ENCODE assay signal across 9 mouse cellular contexts in the genomic region with DNA sequence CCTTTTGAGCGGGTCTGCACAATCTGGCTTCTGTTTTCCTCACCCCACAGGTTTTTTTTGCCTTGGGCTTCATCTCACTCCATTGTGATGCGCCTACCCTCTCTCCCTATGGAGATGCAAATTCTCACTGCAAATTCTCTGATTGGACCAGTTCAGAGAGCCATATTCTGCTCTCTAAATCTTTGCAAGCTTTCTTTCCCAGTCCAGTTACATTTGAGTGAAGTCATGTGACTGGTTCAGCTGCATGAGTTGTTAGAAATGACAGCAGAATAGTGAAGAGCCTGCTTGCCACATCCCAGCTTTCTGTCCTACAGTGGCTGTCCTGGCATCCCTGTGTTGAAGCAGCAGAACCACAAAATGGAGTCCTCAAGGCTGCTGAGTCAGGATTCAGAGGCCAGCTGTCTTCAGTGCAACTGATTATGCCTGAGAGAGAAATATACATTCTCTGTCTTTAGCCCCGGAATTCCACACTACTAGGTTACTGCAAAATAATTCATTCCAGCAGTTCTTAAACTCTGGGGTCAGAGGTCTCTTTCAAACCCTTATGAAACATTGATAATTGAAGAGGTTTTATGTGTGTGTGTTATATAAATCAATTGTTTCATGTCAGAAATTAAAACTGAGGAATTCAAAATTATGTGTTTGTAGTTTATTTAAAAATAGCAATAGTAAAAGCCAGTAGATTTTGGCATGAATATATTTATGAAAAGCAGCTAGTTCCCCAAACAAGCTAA.
DNase-seq lines count a peak whose midpoint lies in the region; ATAC-seq and TF ChIP-seq lines count a peak whose summit lies in the region.
"Had no signal": no experiment of that assay in that cellular context is flagged by ENCODE, and none has a peak within 500 bp of the region (broad histone marks: within the 10 kb centered on the region; RNA-seq: fewer than 3 reads in every experiment).

No protein-coding gene starts in this region.

- no peak for TF ChIP-seq CTCF in midbrain, postnatal 0 days (IDR thresholded peaks at IDR 0.05)
- no peak for TF ChIP-seq CTCF in intestine, postnatal 0 days (IDR thresholded peaks at IDR 0.05; ENCODE audit: low read depth)

- 23% methylated on average over 3 of the region's 3 CpGs for WGBS in neural tube, embryonic 15.5 days
- WGBS in embryonic facial prominence, embryonic 12.5 days, result 29% methylated on average over 3 of the region's 3 CpGs
- 24% methylated on average over 3 of the region's 3 CpGs for WGBS in hindbrain, embryonic 16.5 days
- WGBS in midbrain, postnatal 0 days, result 27% methylated on average over 3 of the region's 3 CpGs
- 67% methylated on average over 3 of the region's 3 CpGs for WGBS in intestine, postnatal 0 days

- no peak overlapping the region for H3K4me2 ChIP-seq in neural tube, embryonic 15.5 days
- no peak overlapping the region for H3K4me2 ChIP-seq in embryonic facial prominence, embryonic 12.5 days (replicated peaks)
- no peak overlapping the region for H3K4me2 ChIP-seq in hindbrain, embryonic 16.5 days (ENCODE audit: low read length)
- H3K4me2 ChIP-seq in midbrain, postnatal 0 days (ENCODE audit: low read depth, low read length, poor library complexity, severe bottlenecking), result no peak overlapping the region
- H3K4me2 ChIP-seq in intestine, postnatal 0 days (replicated peaks; ENCODE audit: low read depth), result no peak overlapping the region

- no peaks in the 10 kb centered on the region for H3K9me3 ChIP-seq in neural tube, embryonic 15.5 days (replicated peaks)
- no peaks in the 10 kb centered on the region for H3K9me3 ChIP-seq in embryonic facial prominence, embryonic 12.5 days
- H3K9me3 ChIP-seq in hindbrain, embryonic 16.5 days (ENCODE audit: control insufficient read depth, low read length), result no peaks in the 10 kb centered on the region
- no peaks in the 10 kb centered on the region for H3K9me3 ChIP-seq in midbrain, postnatal 0 days (ENCODE audit: low read length)
- H3K9me3 ChIP-seq in intestine, postnatal 0 days (ENCODE audit: control insufficient read depth), result no peaks in the 10 kb centered on the region

- H3K4me3 ChIP-seq in neural tube, embryonic 15.5 days (replicated peaks), result no peak overlapping the region
- no peak overlapping the region for H3K4me3 ChIP-seq in embryonic facial prominence, embryonic 12.5 days
- H3K4me3 ChIP-seq in hindbrain, embryonic 16.5 days (ENCODE audit: low read length), result no peak overlapping the region
- H3K4me3 ChIP-seq in midbrain, postnatal 0 days (ENCODE audit: low read depth, low read length), result no peak overlapping the region
- H3K4me3 ChIP-seq in intestine, postnatal 0 days (ENCODE audit: low read depth, low read length), result no peak overlapping the region

- peak; percentile 25 for DNase-seq in neural tube, embryonic 10.5 days (ENCODE audit: extremely low spot score, low spot score)
- peak; percentile 21 for DNase-seq in midbrain, postnatal 0 days (ENCODE audit: low spot score)
- DNase-seq in gastrocnemius, adult 18-20 months (ENCODE audit: low spot score), result no peak
- DNase-seq in natural killer cell, adult 2 months (ENCODE audit: low spot score in 2 of 2), result no peak
- DNase-seq: liver, postnatal 0 days had no signal

- ATAC-seq in neural tube, embryonic 15.5 days (ENCODE audit: low FRiP score), result no peak; the same call in 1 of the 2 replicates
- no peak for ATAC-seq in embryonic facial prominence, embryonic 12.5 days (ENCODE audit: insufficient number of reproducible peaks, insufficient read depth, low FRiP score, low TSS enrichment)
- ATAC-seq in hindbrain, embryonic 16.5 days, result 0 out of 2 replicates have a peak, but pooled peaks have one; percentile 30
- ATAC-seq in midbrain, postnatal 0 days (ENCODE audit: low FRiP score), result no peak
- ATAC-seq in intestine, postnatal 0 days, result no peak
- ATAC-seq: liver, postnatal 0 days had no signal

- no peaks in the 10 kb centered on the region for H3K27me3 ChIP-seq in neural tube, embryonic 15.5 days (replicated peaks)
- H3K27me3 ChIP-seq in embryonic facial prominence, embryonic 12.5 days, result no peaks in the 10 kb centered on the region
- no peaks in the 10 kb centered on the region; the same call in 1 of the 2 replicates for H3K27me3 ChIP-seq in hindbrain, embryonic 16.5 days (replicated peaks; ENCODE audit: control insufficient read depth, insufficient read depth, low read length)
- no peaks in the 10 kb centered on the region for H3K27me3 ChIP-seq in midbrain, postnatal 0 days (ENCODE audit: insufficient read depth, low read length)
- no peaks in the 10 kb centered on the region for H3K27me3 ChIP-seq in intestine, postnatal 0 days (replicated peaks; ENCODE audit: control insufficient read depth, insufficient read depth, low read length)

- H3K27ac ChIP-seq in neural tube, embryonic 15.5 days (replicated peaks), result no peak overlapping the region
- H3K27ac ChIP-seq in embryonic facial prominence, embryonic 12.5 days, result peak overlapping the region; percentile 83
- 0 out of 2 replicates have a peak overlapping the region, but pooled peaks have one; percentile 17 for H3K27ac ChIP-seq in hindbrain, embryonic 16.5 days (ENCODE audit: low read depth, low read length)
- H3K27ac ChIP-seq in midbrain, postnatal 0 days (ENCODE audit: low read depth, low read length), result no peak overlapping the region
- H3K27ac ChIP-seq in intestine, postnatal 0 days (ENCODE audit: low read depth, low read length), result no peak overlapping the region

- no peaks in the 10 kb centered on the region for H3K36me3 ChIP-seq in neural tube, embryonic 15.5 days
- H3K36me3 ChIP-seq in embryonic facial prominence, embryonic 12.5 days, result no peaks in the 10 kb centered on the region
- no peaks in the 10 kb centered on the region for H3K36me3 ChIP-seq in hindbrain, embryonic 16.5 days (ENCODE audit: control insufficient read depth, insufficient read depth, low read length)
- no peaks in the 10 kb centered on the region for H3K36me3 ChIP-seq in midbrain, postnatal 0 days (ENCODE audit: insufficient read depth, low read length)
- no peaks in the 10 kb centered on the region for H3K36me3 ChIP-seq in intestine, postnatal 0 days (ENCODE audit: control insufficient read depth, insufficient read depth)

- no peak overlapping the region for H3K9ac ChIP-seq in neural tube, embryonic 15.5 days (replicated peaks)
- H3K9ac ChIP-seq in embryonic facial prominence, embryonic 12.5 days, result no peak overlapping the region
- H3K9ac ChIP-seq in hindbrain, embryonic 16.5 days (ENCODE audit: low read depth, low read length), result no peak overlapping the region; the same call in 1 of the 2 replicates
- no peak overlapping the region for H3K9ac ChIP-seq in midbrain, postnatal 0 days (replicated peaks; ENCODE audit: low read length, poor library complexity, severe bottlenecking)
- H3K9ac ChIP-seq in intestine, postnatal 0 days (ENCODE audit: low read depth, low read length), result no peak overlapping the region
- H3K9ac ChIP-seq: liver, postnatal 0 days had no signal

- no peaks in the 10 kb centered on the region for H3K4me1 ChIP-seq in neural tube, embryonic 15.5 days
- peaks cover 19% of the 10 kb centered on the region for H3K4me1 ChIP-seq in embryonic facial prominence, embryonic 12.5 days
- H3K4me1 ChIP-seq in hindbrain, embryonic 16.5 days (ENCODE audit: control insufficient read depth, insufficient read depth, low read depth, low read length), result peaks cover 3% of the 10 kb centered on the region
- H3K4me1 ChIP-seq in midbrain, postnatal 0 days (ENCODE audit: insufficient read depth, low read length), result no peaks in the 10 kb centered on the region
- H3K4me1 ChIP-seq in intestine, postnatal 0 days (replicated peaks; ENCODE audit: control insufficient read depth, insufficient read depth, low read length), result no peaks in the 10 kb centered on the region

Comparison
In these comparisons a context has a peak if more than half of its experiments do, and no peak if none do; other contexts are left out.
1. DNase-seq: peak in neural tube, embryonic 10.5 days (single experiment) and midbrain, postnatal 0 days (single experiment); none in gastrocnemius, adult 18-20 months (single experiment) and natural killer cell, adult 2 months (0 of 2).
2. H3K27ac ChIP-seq: peak in embryonic facial prominence, embryonic 12.5 days (single experiment) and hindbrain, embryonic 16.5 days (single experiment); none in neural tube, embryonic 15.5 days (single experiment), midbrain, postnatal 0 days (single experiment) and intestine, postnatal 0 days (single experiment).